29 mouse cellular contexts compared by ENCODE assay signal in the genomic region with DNA sequence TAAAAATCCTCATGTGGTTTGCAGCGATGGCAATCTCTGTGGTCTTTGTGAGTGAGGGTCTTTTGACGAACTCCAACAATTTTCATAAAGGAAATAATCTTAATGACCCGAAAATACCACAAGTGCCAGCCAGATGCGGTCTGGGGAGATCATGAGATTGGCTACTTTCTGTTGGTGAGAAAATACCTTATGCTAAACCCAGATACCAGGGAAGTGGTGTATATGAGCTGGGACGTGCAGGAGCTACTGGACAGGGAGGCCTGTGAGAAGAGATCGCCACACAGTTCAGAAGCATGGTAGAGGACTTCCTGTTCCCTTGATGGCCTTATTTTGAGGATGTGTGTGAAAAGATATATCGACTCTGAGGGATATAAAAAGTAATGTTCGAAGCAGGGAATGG. TPM values are rescaled to one million over a fixed set of nuclear protein-coding genes. Genes with fewer than 3 reads are reported as not detected.
"Had no signal": no experiment of that assay in that cellular context is flagged by ENCODE, and none has a peak within 500 bp of the region (broad histone marks: within the 10 kb centered on the region; RNA-seq: fewer than 3 reads in every experiment).

No protein-coding gene starts in this region.

- DNase-seq: kidney, adult 2 months; kidney, postnatal 36 days; layer of hippocampus, postnatal 36 days; liver; liver, embryonic 13.5 days; lung, embryonic 14.5 days; midbrain, embryonic 14.5 days; thymus, adult 2 months; thymus, postnatal 14 days; thymus, postnatal 4 days had no signal

- H3K9ac ChIP-seq: limb, embryonic 12.5 days; liver, embryonic 13.5 days; lung, embryonic 14.5 days had no signal

- H3K27me3 ChIP-seq: limb, embryonic 12.5 days; liver, embryonic 13.5 days had no signal

- H3K4me1 ChIP-seq: limb, embryonic 12.5 days; midbrain, embryonic 10.5 days had no signal

- ATAC-seq: intestine, postnatal 0 days; lung, postnatal 0 days had no signal

- H3K4me3 ChIP-seq: left cerebral cortex, adult 2 months; limb, embryonic 12.5 days; liver, embryonic 13.5 days; midbrain, embryonic 10.5 days had no signal

- H3K27ac ChIP-seq: kidney, postnatal 0 days; left cerebral cortex, adult 2 months; limb, embryonic 12.5 days; liver, embryonic 13.5 days; macrophage; midbrain, embryonic 10.5 days had no signal

- H3K9me3 ChIP-seq: liver, embryonic 13.5 days; midbrain, embryonic 10.5 days had no signal

- H3K4me2 ChIP-seq: limb, embryonic 12.5 days; liver, embryonic 13.5 days; lung, embryonic 14.5 days had no signal

RNA-seq across cellular contexts. Expression of a gene that starts 15.1 kb away (rescaled TPM):
- total RNA-seq: layer of hippocampus, adult 8-10 months; layer of hippocampus, postnatal 10 days; layer of hippocampus, postnatal 36 days; left cerebral cortex, adult 2 months; left cerebral cortex, postnatal 36 days; midbrain, postnatal 0 days had no signal
- polyA plus RNA-seq: intestine, postnatal 0 days; kidney, adult 2 months; kidney, embryonic 14.5 days; kidney, postnatal 0 days; limb, embryonic 12.5 days; liver, embryonic 13.5 days; liver, embryonic 16.5 days; lung, embryonic 14.5 days; lung, postnatal 0 days; macrophage; midbrain, postnatal 0 days; neural tube, embryonic 11.5 days; small intestine, adult 2 months; spleen, adult 2 months; stomach, embryonic 16.5 days had no signal

RNA-seq across cellular contexts. Expression of a gene that starts 19.7 kb away (rescaled TPM):
- total RNA-seq: layer of hippocampus, adult 8-10 months; layer of hippocampus, postnatal 10 days; layer of hippocampus, postnatal 36 days; left cerebral cortex, adult 2 months; left cerebral cortex, postnatal 10 days; midbrain, postnatal 0 days had no signal
- polyA plus RNA-seq: intestine, postnatal 0 days; kidney, adult 2 months; kidney, embryonic 14.5 days; kidney, postnatal 0 days; limb, embryonic 12.5 days; liver, embryonic 13.5 days; liver, embryonic 16.5 days; lung, embryonic 14.5 days; lung, postnatal 0 days; macrophage; midbrain, embryonic 10.5 days; midbrain, embryonic 14.5 days; midbrain, postnatal 0 days; neural tube, embryonic 11.5 days; neural tube, embryonic 14.5 days; small intestine, adult 2 months; spleen, adult 2 months; stomach, embryonic 16.5 days; thymus, adult 2 months had no signal
